Mouse (Mus musculus) midbrain, embryonic 11.5 days (tissue): ENCODE measurements around the gene Tmc6. TPM values are rescaled to one million over a fixed set of nuclear protein-coding genes. Genes with fewer than 3 reads are reported as not detected.
"Not testable (repeated sequence)": the region's sequence is repeated elsewhere in the genome, so short reads cannot be mapped to it uniquely, and the experiment has no call there.

Source experiments
- ATAC-seq: fragments of 200-750 bp; cut with Nextera tagmentation; 2 replicates; pipeline ENCODE4 v1.8.0; 2017; ENCODE audit warnings: moderate TSS enrichment, moderate library complexity; ENCODE audit not compliant: low FRiP score
- DNase-seq: peaks from one replicate; pipeline ENCODE4 v3.0.0; 2015; ENCODE audit warnings: low spot score; ENCODE audit errors: missing footprints
- H3K27ac ChIP-seq: fragments of 300-500 bp; sonication (generic); 2 replicates; pipeline ENCODE4 v1.5.1; 2014; ENCODE audit warnings: low read depth, low read length
- H3K27me3 ChIP-seq: fragments of 300-500 bp; sonication (generic); 2 replicates; pipeline ENCODE4 v1.6.1; 2014; ENCODE audit warnings: mild to moderate bottlenecking, low read length, moderate library complexity, mixed read lengths; ENCODE audit not compliant: control insufficient read depth, insufficient read depth
- H3K36me3 ChIP-seq: fragments of 300-500 bp; sonication (generic); 2 replicates; pipeline ENCODE4 v1.6.1; 2014; ENCODE audit warnings: mild to moderate bottlenecking, low read length, moderate library complexity, mixed read lengths; ENCODE audit not compliant: control insufficient read depth, insufficient read depth
- H3K4me1 ChIP-seq: fragments of 300-500 bp; sonication (generic); 2 replicates; pipeline ENCODE4 v1.6.1; 2014; ENCODE audit warnings: low read length; ENCODE audit not compliant: control insufficient read depth, insufficient read depth
- H3K4me2 ChIP-seq: fragments of 300-500 bp; sonication (generic); 2 replicates; pipeline ENCODE4 v1.6.1; 2014; ENCODE audit warnings: mild to moderate bottlenecking, moderate library complexity
- H3K4me3 ChIP-seq: fragments of 300-500 bp; sonication (generic); 2 replicates; pipeline ENCODE4 v1.5.1; 2014; ENCODE audit warnings: low read depth, low read length
- H3K9ac ChIP-seq: fragments of 300-500 bp; sonication (generic); 2 replicates; pipeline ENCODE4 v1.6.1; 2014; ENCODE audit warnings: low read length
- H3K9me3 ChIP-seq: fragments of 300-500 bp; sonication (generic); 2 replicates; pipeline ENCODE4 v1.6.1; 2016; ENCODE audit warnings: low read length; ENCODE audit not compliant: control insufficient read depth
- WGBS: fragments of 180-500 bp; shearing (Covaris S2); extraction: QIAGEN DNeasy Blood & Tissue Kit; methylation state at CpG from one replicate; pipeline ENCODE4 v1.1.7; 2014; 5-methylcytosine and 5-hydroxymethylcytosine counted together
- polyA plus RNA-seq: library from polyadenylated mRNA; unstranded; fragments of >200 nt; fragmentation: Nextera tagmentation; extraction: Ambion mirVana; gene quantifications from 2 replicates; pipeline ENCODE4 v1.2.1, GENCODE M21; 2014

Gene Tmc6
- polyA plus RNA-seq, 1 experiment from 2014 or later: 4.5 TPM

- not testable (repeated sequence) for H3K4me2 ChIP-seq, H3K9me3 ChIP-seq, H3K27me3 ChIP-seq, DNase-seq, H3K36me3 ChIP-seq, ATAC-seq, H3K4me3 ChIP-seq, H3K9ac ChIP-seq, H3K27ac ChIP-seq, H3K4me1 ChIP-seq
- 95% methylated on average over 9 of the region's 9 CpGs for WGBS
Measured at GRCm38 (mm10) chr11:117815850-117816249, 33.9 kb upstream of the Tmc6 start.

GRCm38 (mm10) chr11:117814704-117815366 is 32.8 kb upstream of the Tmc6 start:
- no peak overlapping the region for H3K4me2 ChIP-seq
- H3K27me3 ChIP-seq: no peaks in the 10 kb centered on the region
- WGBS: 93% methylated on average over 6 of the region's 6 CpGs
- H3K9me3 ChIP-seq: no peaks in the 10 kb centered on the region
- H3K36me3 ChIP-seq: peaks cover 6% of the 10 kb centered on the region; the same call in 1 of the 2 replicates
- no peak overlapping the region for H3K27ac ChIP-seq
- no peak overlapping the region for H3K9ac ChIP-seq
- ATAC-seq (no peak), DNase-seq (no peak)
- no peak overlapping the region for H3K4me3 ChIP-seq
- H3K4me1 ChIP-seq: peaks cover 11% of the 10 kb centered on the region

GRCm38 (mm10) chr11:117813867-117814266 is 31.9 kb upstream of the Tmc6 start:
- no peak for DNase-seq
- H3K4me2 ChIP-seq: no peak overlapping the region
- peaks cover 15% of the 10 kb centered on the region for H3K4me1 ChIP-seq
- no peak for ATAC-seq
- no peak overlapping the region for H3K27ac ChIP-seq
- no peak overlapping the region for H3K4me3 ChIP-seq
- H3K9ac ChIP-seq: no peak overlapping the region
- H3K27me3 ChIP-seq: no peaks in the 10 kb centered on the region
- H3K36me3 ChIP-seq: peaks cover 6% of the 10 kb centered on the region; the same call in 1 of the 2 replicates
- H3K9me3 ChIP-seq: no peaks in the 10 kb centered on the region
- WGBS: 78% methylated on average over 5 of the region's 5 CpGs

- Histone ChIP-seq H3K4me1 (peaks cover 15% of the 10 kb centered on the region), H3K4me3 (peak overlapping the region; percentile 82), H3K27ac (no peak overlapping the region), H3K27me3 (no peaks in the 10 kb centered on the region), H3K9me3 (no peaks in the 10 kb centered on the region), H3K36me3 (peaks cover 6% of the 10 kb centered on the region; the same call in 1 of the 2 replicates), H3K4me2 (peak overlapping the region; percentile 100), H3K9ac (peak overlapping the region; percentile 75)
- 2% methylated on average over 21 of the region's 21 CpGs for WGBS
- peak; percentile 95 for DNase-seq
- peak; percentile 86 for ATAC-seq
Measured at GRCm38 (mm10) chr11:117810401-117811046, 28.5 kb upstream of the Tmc6 start.

- no peaks in the 10 kb centered on the region for H3K27me3 ChIP-seq
- no peaks in the 10 kb centered on the region for H3K9me3 ChIP-seq
- H3K4me3 ChIP-seq: peak within 1 kb of the TSS; percentile 82
- ATAC-seq: peak; percentile 80
- peak; percentile 99 for DNase-seq
- WGBS: under 1% methylated on average over 72 of the region's 75 CpGs
- peaks cover 4% of the 10 kb centered on the region; the same call in 1 of the 2 replicates for H3K36me3 ChIP-seq
- H3K4me1 ChIP-seq: peaks cover 15% of the 10 kb centered on the region
- peak within 1 kb of the TSS; percentile 100 for H3K4me2 ChIP-seq
- H3K9ac ChIP-seq: peak within 1 kb of the TSS; percentile 75
- H3K27ac ChIP-seq: no peak within 1 kb of the TSS
Measured at GRCm38 (mm10) chr11:117809407-117810311, 27.7 kb upstream of the Tmc6 start, which contains the start of the genes Gm20708 and Syngr2. Gene Gm20708, plus strand, starts transcription at chr11:117809668. Gene Syngr2, plus strand, starts transcription at chr11:117809668.

- Histone ChIP-seq H3K27me3 (no peaks in the 10 kb centered on the region), H3K9ac (no peak overlapping the region), H3K27ac (no peak overlapping the region), H3K4me1 (peaks cover 15% of the 10 kb centered on the region), H3K36me3 (no peaks in the 10 kb centered on the region), H3K4me3 (no peak overlapping the region), H3K4me2 (no peak overlapping the region), H3K9me3 (no peaks in the 10 kb centered on the region)
- ATAC-seq: no peak
- DNase-seq: no peak
- WGBS: 88% methylated on average over 6 of the region's 6 CpGs
Measured at GRCm38 (mm10) chr11:117806781-117807180, 24.8 kb upstream of the Tmc6 start.

- no peak for ATAC-seq
- Histone ChIP-seq H3K4me3 (no peak overlapping the region), H3K27me3 (no peaks in the 10 kb centered on the region), H3K27ac (no peak overlapping the region), H3K9ac (no peak overlapping the region), H3K4me1 (no peaks in the 10 kb centered on the region), H3K36me3 (no peaks in the 10 kb centered on the region), H3K4me2 (no peak overlapping the region), H3K9me3 (no peaks in the 10 kb centered on the region)
- DNase-seq: no peak
- 92% methylated on average over 3 of the region's 3 CpGs for WGBS
Measured at GRCm38 (mm10) chr11:117803166-117803688, 21.2 kb upstream of the Tmc6 start.

- no peak overlapping the region for H3K27ac ChIP-seq
- H3K4me1 ChIP-seq: no peaks in the 10 kb centered on the region
- no peak overlapping the region for H3K9ac ChIP-seq
- no peaks in the 10 kb centered on the region for H3K9me3 ChIP-seq
- DNase-seq: no peak
- H3K4me2 ChIP-seq: no peak overlapping the region
- H3K36me3 ChIP-seq: no peaks in the 10 kb centered on the region
- no peaks in the 10 kb centered on the region for H3K27me3 ChIP-seq
- 75% methylated on average over 7 of the region's 7 CpGs for WGBS
- ATAC-seq: no peak
- no peak overlapping the region for H3K4me3 ChIP-seq
Measured at GRCm38 (mm10) chr11:117801650-117802049, 19.7 kb upstream of the Tmc6 start.
